Mouse (Mus musculus): Measurements from ENCODE around the gene Fam170b.

Fam170b gene

GRCm38 (mm10) chr14:32833847-32834246, at the start of gene Fam170b:
Fam170b (plus strand) TSS chr14:32833962.
- DNase-seq: no peak

GRCm38 (mm10) chr14:32784130-32784747, 49.5 kb upstream of the Fam170b start:
- DNase-seq: peak; percentile 8

- no peak for DNase-seq
Measured at GRCm38 (mm10) chr14:32784748-32785134, 49.0 kb upstream of the Fam170b start.

GRCm38 (mm10) chr14:32785556-32786130, 48.1 kb upstream of the Fam170b start, which contains the start of gene Tmem273:
Tmem273 (plus strand) TSS chr14:32785963.
- peak; percentile 42 for DNase-seq

- no peak for DNase-seq
Measured at GRCm38 (mm10) chr14:32787691-32788090, 46.1 kb upstream of the Fam170b start.

- no peak for DNase-seq
Measured at GRCm38 (mm10) chr14:32796375-32796774, 37.4 kb upstream of the Fam170b start.

DNA sequence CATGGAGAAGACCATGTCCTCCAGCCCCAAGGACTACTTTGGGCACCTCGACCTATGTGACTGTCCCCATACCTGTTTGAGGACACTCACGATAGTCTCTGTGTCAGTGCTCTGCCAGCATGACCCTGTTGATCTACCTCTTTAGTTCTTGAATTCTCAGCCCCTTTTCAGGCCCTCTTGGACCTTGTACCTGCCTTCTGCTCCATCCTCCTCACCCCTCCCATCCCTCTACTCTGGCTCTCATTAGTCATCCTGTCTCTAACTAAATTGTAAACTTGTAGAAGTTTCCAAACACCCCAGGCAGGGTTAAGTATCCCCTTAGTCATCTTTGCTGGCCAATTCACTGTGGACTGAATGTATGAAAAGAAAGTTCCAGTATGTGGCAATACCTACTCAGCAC, 36.0 kb upstream of the Fam170b start:
- DNase-seq: no peak

DNA sequence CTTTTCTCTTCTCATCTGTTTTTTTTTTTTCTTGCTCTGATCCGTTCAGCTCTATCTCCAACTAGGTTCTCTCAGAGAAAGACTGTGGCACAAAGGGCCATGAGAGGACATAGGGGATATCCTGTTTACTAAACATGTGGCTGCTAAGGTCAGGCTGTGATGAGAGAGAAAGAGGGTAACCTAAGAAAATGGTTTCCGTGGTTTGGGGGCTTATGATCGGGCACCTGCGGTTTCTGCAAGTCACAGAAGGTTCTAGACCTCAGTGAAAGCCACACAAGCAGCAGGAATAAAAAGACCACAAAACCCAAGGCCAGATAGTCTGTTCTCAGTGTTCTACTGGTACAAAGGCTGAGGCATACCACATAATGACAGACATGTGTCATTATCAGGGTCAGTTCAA, 35.4 kb upstream of the Fam170b start:
- DNase-seq: no peak

DNA sequence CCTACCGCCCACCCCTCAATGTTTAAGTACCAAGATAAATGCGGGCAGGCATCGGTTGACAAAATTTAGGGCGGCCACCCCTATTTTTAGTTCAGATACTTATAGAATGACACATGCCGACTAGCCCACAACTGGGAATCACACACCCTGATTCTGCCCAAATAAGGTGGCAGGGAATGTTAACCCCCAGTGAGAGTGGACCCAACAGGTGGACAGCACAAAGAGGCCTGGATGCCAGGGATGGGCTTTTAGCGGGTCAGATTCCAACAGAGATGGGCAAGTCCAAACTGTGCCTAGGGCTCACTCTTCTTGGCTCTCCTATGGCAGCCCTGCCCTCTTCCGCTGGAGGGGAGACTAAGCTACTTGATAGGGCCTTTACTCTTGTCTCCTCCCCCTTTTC, 33.7 kb upstream of the Fam170b start:
- no peak for DNase-seq

DNA sequence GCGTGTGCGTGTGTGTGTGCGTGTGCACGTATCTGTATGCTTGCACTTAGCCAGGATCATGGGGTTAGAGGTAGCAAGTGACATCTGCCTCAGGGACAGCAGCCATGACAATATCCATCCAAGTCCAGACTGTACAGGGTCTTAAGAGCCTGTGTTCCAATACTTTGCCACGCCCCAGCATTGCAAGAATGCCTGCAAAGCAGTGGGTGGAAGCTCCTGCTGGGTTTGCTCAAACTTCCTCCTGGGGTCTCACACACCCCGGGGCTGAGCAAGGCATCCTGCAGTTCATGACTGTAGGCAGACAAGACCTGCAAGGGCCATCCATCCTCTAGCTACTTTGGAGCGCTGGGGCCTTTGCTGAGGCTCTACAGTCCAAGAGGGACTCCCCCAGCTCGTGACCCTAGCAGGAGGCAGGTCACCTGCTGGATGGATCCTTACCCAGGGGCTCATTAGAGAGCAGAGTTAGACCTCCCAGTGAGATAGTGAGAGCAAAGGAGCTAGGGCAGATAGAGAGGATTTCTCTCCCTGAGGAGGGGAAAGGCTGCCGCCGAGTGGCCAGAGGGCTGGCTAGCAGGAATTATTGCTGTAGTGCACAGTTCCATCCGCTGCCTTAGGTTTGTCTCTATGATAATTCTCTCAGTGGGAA, 32.6 kb upstream of the Fam170b start:
- DNase-seq: no peak

- no peak for DNase-seq
Measured at GRCm38 (mm10) chr14:32801662-32802024, 32.1 kb upstream of the Fam170b start.

- no peak for DNase-seq
Measured at GRCm38 (mm10) chr14:32810111-32810510, 23.7 kb upstream of the Fam170b start.

DNA sequence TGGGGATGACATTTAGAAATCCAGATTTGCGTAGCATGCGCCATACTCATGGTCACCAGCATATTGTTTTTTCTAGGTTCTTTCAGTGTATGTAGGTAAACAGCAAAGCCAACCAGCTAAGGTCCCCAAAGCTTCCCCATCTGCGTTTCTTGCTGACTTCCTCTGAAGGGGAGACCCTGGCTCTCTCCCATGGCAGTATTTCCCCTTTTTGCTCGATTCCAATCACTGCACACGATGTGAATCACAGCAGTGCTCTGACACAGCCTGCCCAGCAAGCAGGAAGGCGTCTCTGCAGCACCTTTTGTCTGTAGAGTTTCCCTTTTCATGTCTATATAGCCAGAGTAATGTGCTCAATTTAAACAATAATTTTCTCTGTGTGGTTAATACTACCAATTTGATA, 21.3 kb upstream of the Fam170b start:
- DNase-seq: no peak

DNA sequence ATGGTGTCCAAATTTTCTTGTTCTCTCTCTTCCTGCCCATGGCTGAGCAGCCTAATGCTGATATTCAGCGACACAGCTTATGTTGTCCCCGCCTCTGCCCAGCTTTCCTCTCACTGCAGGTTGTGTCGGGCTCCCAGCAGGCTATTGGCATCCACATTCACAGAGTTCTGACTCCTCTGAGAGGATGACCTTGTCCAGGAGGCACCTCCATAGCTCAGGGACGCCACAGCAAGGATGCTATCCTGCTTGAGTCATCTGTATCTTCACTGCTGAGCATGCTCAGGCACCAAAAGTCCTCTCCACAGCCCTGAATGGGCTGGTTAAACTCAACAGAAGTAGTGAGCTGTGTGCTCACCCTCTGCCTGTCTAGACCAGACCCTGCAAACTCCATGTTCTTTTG, 18.8 kb upstream of the Fam170b start:
- no peak for DNase-seq

- no peak for DNase-seq
Measured at GRCm38 (mm10) chr14:32816533-32816932, 17.2 kb upstream of the Fam170b start.

- no peak for DNase-seq
Measured at GRCm38 (mm10) chr14:32817258-32817657, 16.5 kb upstream of the Fam170b start.

DNA sequence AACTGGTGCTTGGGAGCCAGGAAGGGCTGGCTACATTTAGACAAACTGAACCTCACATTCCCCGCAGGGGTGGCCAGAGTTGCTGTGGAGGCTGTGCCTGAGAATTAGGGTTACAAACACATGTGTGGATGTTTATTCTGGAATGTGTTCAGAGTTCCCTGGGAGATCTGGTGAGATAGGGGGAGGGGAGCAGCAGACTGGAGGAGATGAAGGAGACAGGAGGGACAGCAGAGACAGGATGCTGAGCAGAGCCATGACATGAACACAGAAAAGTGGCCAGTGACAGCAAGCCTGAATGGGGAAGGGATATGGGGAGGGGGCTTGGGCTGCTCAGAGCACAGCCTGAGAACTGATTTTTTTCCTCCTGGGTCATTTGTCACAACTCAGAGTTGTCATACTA, 14.5 kb upstream of the Fam170b start:
- no peak for DNase-seq

DNA sequence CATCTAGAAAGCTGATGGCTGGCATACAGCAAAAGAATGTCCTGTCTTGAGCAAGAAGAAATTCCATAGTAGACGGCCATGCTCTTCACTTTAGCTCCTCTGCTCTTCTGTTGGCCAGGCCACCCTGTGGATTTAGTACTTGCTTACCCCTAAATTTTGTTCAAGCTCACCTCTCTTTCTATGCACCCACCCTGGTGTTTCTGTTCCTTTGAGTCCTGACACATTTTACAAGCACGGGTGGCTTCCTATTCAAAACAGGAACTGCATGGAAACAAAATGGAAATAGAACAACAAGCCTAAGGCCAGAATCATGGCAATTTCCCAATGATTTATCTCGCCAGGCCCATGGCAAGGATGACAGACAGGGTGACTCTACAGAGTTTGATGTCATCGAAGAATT, 10.9 kb upstream of the Fam170b start:
- DNase-seq: no peak

GRCm38 (mm10) chr14:32823861-32824260, 9.9 kb upstream of the Fam170b start:
- no peak for DNase-seq

- DNase-seq: no peak
Measured at GRCm38 (mm10) chr14:32824267-32825150, 9.3 kb upstream of the Fam170b start.

GRCm38 (mm10) chr14:32825426-32826032, 8.2 kb upstream of the Fam170b start:
- no peak for DNase-seq

DNA sequence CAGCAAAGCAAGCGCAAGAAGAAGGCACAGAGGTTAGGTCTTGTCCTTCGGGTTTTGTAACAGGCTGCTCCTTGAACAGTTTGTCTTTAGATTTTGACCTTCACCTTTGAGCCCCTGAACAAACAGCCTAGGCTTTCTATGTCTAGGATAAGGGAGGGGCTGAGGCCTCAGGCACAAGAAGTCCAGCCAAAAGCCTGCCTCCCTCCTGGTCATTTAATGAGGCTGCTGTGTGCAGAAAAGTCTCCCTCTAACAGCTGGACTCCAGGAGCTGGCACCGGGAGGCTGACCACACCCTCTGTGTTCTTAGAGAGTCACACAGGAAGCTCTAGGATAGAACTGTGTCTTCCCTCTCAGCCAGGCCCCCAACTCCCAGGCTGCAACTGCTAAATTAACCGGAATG, 6.6 kb upstream of the Fam170b start:
- no peak for DNase-seq

GRCm38 (mm10) chr14:32827994-32828650, 5.6 kb upstream of the Fam170b start:
- DNase-seq: peak; percentile 21
